Mouse (Mus musculus): ENCODE measurements around the gene Frrs1.
"Not testable (repeated sequence)": the region's sequence is repeated elsewhere in the genome, so short reads cannot be mapped to it uniquely, and the experiment has no call there.

The Frrs1 gene

DNA sequence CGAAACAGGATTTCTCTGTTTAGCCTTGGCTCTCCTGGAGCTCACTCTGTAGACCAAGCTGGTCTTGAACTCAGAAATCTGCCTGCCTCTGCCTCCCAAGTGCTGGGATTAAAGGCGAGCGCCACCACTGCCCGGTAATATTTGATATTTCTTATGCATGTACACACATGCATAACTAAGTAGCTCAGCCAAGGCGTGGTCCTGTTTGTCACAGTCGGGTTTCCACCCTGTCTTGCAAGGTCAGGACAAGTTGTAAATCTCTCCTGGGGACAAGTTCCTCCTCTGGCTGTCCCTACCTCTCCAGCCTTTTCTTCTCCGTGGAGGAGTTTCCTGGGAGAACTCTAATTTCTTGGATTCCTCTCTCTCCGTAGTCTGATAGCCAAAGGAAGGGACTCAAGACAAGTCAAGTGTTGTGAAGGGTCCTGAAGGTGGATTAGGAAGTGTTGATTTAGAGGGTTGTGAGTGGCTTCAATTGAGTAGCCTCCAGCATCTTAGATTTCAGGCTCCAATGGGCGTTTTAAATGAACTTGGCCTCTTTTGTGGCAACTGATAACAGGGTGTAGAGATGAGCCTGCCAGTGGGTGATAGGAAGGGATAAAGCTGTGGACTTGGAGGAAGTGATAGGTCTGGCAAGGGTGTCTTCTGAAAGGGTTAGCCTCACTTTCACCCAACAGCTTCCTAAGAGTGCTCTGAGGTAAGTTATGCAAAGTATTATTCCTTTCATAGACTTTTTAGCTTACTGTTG is at the start of gene Frrs1:
Frrs1 (plus strand) TSS at position 524 of the 745 bp plus-strand sequence.
- DNase-seq: no peak

DNA sequence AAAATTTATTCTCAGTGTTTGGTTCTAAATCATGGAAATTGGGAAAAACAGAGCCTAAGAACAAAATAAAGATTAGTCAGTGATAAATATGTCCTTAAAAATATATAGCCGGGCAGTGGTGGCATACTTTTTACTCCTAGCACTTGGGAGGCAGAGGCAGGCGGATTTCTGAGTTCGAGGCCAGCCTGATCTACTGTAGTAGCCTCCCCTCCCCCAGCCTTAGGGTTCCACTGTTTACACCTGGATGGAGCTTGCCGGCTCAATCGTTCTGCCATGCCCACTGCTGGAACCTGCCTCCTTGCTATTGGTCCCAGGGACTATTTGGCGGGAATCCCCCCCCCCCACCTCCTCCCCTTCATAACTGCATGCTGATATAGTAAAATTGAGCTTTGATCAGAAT is 48.9 kb upstream of the Frrs1 start:
- not testable (repeated sequence) for DNase-seq

DNA sequence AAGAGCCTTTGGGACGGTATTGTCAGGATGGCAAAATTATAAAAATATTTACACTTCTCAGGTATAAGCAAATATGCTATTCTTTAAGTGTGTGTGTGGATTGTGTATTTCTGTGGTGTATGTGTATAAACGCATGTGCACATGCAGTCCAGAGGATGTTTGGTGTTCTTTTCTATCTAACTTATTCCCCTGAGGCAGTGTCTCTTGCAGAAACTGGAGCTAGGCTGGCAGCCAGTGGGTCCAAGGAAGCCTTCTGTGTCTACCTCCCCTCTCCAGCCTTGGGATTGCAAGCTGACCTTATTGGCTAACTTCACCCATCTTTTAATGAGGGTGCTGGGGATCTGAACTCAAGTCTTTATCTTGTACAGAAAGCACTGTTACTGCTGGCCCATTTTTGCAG is 46.3 kb upstream of the Frrs1 start:
- no peak for DNase-seq

DNA sequence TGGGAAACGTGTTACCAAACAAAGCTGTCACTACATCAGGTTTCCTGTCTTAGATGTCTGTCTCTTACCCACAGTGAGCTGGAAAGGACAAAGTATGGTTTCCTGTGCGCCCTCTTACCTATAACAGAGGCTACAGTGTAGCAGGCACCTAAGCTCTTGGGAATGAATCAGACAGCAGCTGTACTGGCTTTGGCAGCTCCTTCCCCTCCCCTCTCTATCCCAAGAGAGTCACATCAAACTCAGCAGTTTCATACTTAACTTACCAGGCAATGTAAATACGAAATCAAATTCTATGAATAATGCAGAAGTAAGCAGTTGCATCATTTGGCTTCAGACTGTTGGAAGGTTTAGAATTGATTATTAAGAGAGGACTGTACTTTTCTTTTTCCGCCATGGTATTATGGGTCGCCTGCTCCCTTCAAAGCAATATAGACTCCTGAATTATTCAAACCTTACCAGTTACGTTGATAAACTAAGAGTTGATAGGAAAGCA is 43.9 kb upstream of the Frrs1 start:
- no peak for DNase-seq

DNA sequence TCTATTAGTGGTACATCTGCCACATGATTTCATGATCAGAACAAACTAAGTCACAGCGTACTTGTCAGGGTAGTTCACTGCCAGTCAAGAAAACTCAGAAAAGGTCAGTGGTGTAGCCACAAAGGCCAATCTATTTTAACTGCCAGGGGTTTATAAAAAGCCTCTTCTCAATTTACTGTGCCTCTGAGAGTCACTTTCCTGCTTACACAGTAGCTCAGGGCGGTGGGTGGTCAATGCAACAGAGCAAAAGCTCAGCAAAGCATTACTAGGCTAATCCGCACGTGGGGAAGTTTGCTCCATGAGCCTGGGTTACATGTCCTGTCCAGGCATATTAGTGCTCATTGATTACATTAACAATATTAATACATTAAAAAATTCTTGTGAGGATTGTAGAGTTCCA is 43.3 kb upstream of the Frrs1 start:
- no peak for DNase-seq

DNA sequence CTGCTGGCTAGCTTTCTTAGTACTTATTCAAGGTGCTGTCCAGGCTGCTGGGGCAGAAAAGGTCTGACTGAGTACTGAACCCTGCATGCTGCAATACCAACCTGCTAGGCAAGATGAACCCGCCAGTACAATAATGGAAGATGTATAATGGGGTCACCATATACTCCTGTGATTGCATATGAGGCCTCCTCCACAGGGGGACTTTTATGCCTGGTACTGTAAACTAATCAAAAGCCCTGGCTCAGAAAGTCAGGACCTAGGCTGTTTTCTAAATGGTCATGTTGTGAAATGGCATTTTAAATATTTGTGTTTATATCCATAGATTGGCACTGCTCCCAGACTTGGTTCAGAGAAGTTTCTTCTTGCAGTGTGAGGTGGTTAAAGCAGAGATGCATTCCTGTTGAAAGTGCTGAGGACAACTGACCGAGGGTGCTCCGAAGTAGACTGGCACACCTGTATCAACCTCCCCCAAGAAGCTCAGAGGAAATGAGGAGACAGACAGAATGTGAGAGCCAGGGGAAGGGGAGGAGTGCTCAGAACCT is 42.5 kb upstream of the Frrs1 start:
- DNase-seq: no peak

DNA sequence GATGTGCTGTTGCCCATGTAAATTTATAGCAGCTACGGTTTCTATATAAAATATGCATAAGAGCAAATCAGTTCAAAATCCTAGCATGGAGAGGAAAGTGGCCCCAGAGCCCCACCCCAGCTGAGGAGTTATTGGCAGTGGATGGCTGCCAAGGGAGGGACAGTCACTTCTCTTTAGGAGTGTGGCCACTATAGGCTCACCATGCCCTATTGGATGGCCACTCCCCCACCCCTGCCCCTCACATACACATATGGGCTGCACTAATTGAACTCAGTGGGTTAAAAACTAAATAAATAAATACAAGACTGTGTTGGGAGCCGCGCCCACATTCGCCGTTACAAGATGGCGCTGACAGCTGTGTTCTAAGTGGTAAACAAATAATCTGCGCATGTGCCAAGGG is 42.0 kb upstream of the Frrs1 start:
- DNase-seq: no peak

DNA sequence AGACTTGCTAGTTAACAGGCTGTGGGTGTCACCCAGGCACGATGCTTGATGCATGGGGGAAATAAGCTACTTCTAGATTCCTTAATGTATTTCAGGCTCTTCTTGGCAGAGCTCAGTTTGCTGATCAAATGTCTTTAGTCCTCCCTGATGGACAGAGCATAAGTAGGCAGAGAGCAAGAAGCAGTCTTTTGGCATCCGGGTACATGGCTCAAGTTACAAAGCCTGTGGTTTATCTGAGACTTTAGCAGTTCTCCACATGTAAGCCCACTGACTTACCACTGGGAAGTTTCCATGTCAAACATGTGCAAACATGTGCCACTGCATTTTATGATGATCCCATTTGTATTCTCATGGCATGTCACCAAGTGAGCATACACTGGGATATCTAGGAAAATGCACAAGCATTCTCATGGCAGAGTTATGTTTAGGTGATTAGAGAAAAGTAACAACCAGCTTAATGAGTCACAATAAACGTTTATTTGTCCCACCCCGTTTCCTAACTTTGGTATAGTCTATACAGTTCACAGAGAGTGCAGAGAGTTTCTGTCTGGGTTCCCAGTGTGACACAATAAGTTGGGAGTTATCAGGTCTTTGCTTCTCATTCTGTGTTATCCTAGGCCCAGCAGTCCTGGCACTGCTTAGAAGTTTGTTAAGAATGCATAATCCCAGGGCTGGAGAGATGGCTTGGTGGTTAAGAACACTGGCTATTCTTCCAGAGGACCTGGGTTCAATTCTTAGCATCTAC is 32.6 kb upstream of the Frrs1 start:
- no peak for DNase-seq

DNA sequence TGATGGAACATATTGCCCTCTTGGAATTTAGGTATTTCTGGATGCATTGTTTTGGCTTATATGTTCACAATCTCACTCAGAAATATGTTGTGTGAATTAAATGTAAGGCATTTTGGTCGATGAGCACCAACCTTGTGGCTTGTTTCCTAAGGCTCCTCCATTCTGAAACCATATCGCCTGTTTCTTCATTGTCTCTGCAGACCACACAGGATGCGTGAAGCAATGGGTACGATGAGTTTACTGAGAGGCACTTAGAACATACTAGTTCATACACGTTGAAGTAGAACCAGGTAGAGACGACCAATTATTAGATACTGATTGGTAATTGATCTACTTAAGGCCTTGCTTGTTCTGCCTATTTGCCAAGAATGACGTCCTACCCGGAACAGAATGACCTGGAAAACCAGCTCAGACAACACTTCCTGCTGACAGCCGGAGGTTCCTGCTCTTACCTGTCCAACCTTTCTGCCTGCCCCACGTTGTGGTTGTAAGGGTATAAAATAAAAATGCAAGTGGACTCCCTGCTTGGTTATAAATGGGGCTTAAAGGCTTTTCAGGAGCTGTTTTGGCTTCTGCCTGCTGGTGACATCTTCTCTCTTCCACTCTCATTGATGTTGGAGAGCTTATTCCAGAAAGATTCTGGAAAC is 29.9 kb upstream of the Frrs1 start:
- no peak for DNase-seq

DNA sequence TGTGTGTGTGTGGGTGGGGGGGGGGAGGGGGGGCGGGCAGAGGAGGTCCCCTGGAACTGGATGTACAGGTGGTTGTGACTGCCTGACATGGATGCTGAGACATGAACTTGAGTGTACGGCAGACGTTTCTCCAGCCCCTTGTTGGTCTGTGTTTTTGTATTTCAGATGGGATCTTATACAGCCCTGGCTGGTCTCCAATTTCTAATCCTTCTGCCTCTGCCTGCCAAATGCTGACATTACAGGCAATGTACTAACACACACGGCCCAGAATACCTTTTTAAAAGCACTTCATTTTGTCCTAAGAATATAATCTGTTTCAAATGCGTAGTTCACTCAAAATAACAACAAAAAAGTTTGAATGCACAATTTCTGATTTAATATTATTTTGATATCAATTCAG is 27.9 kb upstream of the Frrs1 start:
- no peak for DNase-seq

DNA sequence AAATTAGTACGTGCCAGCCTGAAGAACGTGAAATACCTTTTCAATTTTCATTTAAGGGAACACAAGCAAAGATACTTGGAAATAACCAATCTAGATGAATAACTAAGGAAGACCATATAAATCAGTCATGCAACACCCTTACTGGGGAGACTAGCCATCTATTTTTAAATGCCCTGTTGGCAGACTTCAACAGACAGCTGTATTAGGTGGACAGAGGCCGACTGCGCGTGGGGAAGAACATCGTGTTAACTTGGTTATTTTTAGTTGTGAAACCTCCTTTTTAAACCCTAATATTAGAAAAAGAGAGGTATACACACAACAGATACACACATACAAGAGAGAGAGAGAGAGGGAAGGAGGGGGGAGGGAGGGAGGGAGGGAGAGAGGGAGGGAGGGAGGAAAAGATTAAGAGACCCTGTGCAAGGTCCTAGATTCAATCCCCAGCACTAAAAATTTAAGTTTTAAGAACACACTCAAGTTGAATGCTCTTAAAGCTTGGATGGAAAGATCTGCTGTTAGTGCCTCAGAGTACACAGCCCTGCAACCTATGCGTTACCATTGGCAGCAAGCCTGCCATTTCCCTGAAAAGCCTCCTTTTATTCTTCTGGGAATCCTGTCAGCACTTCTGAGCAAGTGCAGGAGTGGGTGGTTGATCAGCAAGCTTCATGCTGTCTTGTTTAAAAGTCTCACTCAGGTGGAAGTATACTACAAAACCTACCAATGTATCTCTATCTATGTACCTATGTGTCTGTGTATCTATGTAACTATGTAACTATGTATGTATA is 26.5 kb upstream of the Frrs1 start:
- DNase-seq: no peak

DNA sequence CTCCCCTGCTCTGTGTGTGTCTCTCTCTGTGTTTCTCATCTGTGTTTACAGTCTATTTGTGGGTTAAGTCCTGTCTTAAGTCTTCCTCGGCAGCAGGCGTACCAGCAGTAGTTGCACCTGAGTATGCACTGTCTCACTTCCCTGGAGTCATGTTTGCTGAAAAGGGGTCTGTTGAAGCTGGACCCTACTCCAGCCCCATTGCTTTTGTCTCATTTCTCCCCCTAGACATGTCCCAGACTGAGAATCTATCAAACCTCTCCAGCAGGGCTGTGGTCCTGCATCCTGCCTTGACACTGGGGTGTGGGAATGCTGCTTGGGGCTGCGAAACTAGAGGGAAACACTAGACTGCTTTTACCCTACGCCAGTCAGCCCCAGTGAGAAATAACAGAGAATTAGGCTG is 25.8 kb upstream of the Frrs1 start:
- DNase-seq: no peak

DNA sequence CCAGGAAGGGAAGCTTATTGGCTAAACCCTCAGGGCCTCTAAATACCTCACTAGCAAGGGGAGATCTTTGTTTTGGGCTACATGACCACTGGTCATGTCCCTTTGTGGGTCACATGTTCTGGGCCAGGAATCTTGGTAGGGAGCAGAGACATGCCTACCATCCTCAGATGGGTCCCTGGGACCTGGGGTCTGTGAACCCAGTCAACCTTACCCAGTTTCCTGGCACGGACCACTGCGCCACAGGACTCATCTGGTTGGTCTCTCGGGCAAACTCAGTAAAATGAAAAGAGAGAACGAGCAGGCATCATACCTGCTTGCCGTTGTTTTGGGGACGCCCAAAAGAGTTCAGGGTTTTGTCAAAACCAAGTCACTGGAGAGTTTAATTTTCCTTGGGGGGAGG is 25.0 kb upstream of the Frrs1 start:
- DNase-seq: no peak

DNA sequence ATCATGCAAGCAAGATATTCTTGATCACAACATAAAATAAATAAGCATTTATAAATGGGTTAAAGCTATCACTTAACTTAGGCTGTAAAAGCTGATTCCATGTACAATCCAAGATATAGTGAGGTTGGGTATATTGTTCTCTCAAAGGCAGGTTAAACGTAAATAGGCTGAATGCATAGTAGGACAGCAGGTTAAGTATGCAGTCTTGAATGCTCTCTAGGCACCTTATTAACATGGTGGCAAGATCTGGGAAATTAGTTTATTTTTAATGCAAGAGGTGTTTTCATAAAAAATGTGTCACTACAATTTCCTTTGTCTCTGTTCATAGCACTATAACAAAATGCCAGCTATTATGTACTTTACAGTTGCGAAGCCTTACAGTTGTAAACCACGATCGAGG is 23.9 kb upstream of the Frrs1 start:
- DNase-seq: no peak

DNA sequence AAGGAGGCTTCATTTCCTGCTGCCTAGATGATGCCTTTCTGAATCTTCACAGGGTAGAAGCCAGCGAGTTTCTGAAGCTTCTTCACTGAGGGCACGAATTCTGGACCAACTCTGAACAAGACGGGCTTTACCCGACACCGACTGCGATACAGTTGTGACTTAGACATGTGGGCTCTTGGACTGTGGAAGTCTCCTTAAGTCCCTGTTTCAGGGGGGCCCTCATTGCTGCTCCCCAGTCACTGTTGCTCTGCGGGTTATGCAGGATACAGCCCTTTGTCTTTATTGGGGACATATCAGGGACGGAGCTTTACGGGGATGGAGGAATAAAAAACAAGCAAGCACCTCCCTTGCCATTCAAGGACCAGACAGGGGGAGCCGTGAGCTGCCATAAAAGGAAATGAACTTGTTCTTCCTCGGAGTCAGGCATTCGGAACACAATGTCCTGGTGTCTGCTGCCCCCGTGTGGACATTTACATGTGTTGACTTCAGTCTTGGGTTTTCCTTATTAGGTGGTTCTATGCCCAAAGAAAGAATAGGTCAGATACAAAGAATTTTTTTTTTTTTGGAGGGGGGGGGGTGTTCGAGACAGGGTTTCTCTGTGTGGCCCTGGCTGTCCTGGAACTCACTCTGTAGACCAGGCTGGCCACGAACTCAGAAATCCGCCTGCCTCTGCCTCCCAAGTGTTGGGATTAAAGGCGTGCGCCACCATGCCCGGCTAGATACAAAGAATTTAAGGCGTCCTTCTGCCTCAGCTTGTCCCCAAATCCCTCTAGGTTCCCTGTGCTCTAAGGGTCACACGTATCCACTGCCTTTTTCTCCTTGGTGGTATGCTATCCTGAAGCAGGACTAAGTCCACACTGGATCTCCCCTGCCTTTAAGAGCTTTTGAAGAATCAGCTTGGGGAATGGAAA is 23.2 kb upstream of the Frrs1 start:
- peak; percentile 78 to 91 for DNase-seq

DNA sequence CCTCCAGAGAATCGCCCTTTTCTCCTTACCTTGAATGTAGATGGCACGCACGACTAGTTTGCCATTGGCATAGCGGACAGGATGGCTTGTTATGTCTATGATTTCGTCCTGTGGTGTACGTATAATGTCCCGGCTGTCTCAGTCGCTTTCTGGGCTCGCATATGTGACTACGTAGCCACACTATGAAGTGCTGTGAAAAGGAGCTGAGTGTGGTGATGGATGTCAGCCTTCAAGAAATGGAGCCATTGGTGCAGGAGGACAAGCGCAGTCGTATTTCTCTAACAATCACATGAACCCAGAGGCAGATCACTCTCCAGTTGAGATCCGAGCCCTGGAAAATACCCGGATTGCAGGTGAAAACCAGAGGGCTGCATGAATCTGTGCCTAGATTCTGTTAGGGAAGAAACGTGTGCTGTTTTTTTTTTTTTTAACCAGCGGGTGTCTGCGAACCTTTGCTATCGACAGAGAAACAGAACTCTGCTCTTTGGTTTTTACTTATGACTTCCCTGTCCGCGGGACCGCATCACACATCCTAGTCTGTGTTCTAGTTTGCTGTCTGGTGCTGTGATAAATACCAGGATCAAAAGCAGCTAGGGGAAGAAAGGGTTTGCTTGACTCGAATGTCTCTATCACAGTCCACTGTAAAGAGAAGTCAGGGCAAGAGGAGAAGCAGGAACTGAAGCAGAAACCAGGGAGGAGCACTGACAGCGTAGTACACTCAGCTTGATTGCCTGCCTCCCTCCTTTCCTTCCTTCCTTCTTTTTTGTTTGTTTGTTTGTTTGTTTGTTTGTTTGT is 22.4 kb upstream of the Frrs1 start:
- DNase-seq: no peak

DNA sequence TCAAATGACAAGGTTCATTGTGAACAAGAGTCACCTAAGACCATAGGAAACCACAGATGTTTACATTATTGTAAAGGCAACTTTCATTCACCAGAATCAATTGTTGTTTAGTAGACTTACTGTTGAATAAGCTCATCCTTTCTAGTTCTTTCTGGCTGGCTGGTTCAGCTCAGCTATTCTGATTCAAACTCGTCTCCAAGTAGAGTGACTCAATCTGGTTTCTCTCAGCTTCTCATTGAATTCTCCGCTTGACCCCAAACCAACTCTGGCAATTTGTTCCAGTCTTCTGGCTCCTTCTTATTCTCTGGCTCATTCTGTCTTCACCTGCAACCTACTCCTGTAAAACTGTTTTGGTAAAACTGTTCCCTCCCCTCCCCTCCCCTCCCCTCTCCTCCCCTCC is 18.0 kb upstream of the Frrs1 start:
- no peak for DNase-seq

DNA sequence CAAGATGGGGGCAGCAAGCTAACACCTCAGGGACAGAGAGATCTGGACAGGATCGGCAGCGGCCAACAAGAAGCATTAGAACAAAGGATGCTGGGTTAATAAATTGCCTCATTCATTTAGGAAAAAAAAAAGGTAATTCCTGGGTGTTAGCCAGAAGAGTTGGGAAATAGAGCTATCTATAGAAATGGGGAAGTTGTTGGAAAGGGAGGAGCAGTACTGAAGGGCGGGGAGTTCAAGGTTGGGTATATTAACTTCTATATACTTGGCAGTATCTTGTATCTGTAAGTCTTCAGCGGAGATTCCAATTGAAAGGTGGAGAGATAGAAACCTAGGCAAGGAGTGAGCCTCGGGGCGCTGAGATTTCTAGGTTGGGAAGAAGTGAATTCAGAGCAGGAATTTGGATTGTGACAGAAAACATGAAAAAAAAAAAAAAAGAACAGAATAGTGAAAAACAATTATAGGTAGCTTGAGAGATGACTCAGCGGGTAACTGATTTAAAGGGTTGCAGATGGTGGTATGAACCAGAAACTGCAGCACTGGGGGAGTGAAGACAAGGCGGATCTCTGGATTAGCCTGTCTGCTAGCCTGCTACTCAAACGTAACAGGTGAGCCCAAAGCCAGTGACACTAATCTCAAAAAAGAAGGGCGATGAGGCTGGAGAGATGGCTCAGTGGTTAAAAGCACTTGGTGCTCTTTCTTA is 14.2 kb upstream of the Frrs1 start:
- DNase-seq: no peak

DNA sequence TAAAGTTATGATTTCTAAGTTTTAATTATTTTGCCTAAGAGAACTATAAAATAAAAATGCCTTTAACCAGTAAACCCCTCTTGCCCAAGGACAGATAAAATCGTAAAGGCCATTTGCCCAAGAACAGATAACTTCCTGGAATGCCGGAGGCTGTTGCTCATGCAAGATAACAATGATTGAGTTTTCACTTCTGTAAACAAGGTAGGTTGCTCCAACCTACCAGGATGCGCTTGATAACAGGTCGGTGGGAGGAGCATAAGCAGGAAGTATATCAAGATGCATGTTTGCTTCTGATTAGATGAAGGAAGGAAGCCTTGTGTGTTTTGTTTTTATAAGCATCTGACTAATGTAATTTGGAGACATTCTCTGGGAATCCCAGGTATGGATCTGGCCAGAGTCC is 13.2 kb upstream of the Frrs1 start:
- no peak for DNase-seq

DNA sequence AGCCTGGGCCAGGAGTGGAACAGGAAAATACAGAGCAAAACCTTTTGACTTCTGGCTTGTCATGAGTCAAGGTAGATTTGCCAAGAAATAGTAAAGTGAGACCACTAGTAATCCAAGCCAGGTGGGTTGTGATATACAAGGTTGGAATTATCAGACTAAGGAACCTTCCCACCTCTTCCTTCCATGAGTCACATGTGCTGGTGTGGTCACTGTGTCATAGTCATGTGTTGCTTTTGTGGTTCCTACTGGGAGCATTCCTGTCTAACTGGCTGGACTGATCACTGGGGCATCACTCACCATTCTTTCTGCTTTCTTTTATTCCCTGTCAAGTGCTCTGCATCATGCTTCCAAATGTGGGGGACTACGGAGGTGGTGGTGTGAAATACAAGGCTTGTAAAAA is 11.2 kb upstream of the Frrs1 start:
- no peak for DNase-seq

Measured in kidney, adult 8-10 months (tissue).